Comparison of ENCODE assay signal across 14 mouse cellular contexts in the genomic region with DNA sequence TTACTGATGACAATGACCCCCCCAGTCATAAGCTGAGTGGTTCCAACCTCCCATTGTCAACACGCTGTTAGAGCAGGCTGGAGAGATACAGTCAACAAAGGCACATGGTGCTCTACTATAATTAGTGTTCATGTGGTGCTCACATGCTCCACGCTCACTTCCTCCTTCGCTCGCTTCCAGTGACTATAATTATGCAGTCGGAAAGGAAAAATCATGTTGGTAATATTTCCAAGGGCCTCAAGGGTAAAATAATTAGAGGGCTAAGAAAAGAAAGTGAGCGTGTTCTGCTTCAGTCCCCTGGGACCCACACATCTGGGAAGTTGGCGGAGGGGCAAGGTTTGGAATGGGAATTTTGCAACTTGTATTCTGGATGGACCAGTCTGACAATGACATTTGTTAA. TPM values are rescaled to one million over a fixed set of nuclear protein-coding genes. Genes with fewer than 3 reads are reported as not detected.
DNase-seq lines count a peak whose midpoint lies in the region; ATAC-seq and TF ChIP-seq lines count a peak whose summit lies in the region.
"Had no signal": no experiment of that assay in that cellular context is flagged by ENCODE, and none has a peak within 500 bp of the region (broad histone marks: within the 10 kb centered on the region; RNA-seq: fewer than 3 reads in every experiment).

No protein-coding gene starts in this region.

- WGBS in forebrain, postnatal 0 days, result 67% methylated on average over 7 of the region's 7 CpGs
- WGBS in forebrain, embryonic 11.5 days, result 89% methylated on average over 7 of the region's 7 CpGs

- no peaks in the 10 kb centered on the region for H3K9me3 ChIP-seq in forebrain, postnatal 0 days (ENCODE audit: low read length)
- no peaks in the 10 kb centered on the region for H3K9me3 ChIP-seq in forebrain, embryonic 11.5 days (ENCODE audit: control insufficient read depth, low read length)

- ATAC-seq in forebrain, postnatal 0 days, result peak; percentile 66
- no peak for ATAC-seq in forebrain, embryonic 11.5 days (replicated peaks; ENCODE audit: low FRiP score)
- no peak for ATAC-seq in megakaryocyte progenitor cell, adult 5-6 weeks (replicated peaks; ENCODE audit: poor library complexity)
- ATAC-seq: hindbrain, postnatal 0 days; liver, postnatal 0 days had no signal

- no peak overlapping the region for H3K4me2 ChIP-seq in forebrain, postnatal 0 days (ENCODE audit: low read depth)
- H3K4me2 ChIP-seq in forebrain, embryonic 11.5 days (ENCODE audit: low read depth, low read length, severe bottlenecking), result no peak overlapping the region

- H3K9ac ChIP-seq in forebrain, postnatal 0 days, result no peak overlapping the region
- no peak overlapping the region for H3K9ac ChIP-seq in forebrain, embryonic 11.5 days (ENCODE audit: low read length)
- H3K9ac ChIP-seq: liver, postnatal 0 days had no signal

- H3K27ac ChIP-seq in forebrain, postnatal 0 days (ENCODE audit: low read depth, low read length), result no peak overlapping the region
- H3K27ac ChIP-seq in forebrain, embryonic 11.5 days (ENCODE audit: low read depth, low read length), result no peak overlapping the region
- H3K27ac ChIP-seq: hindbrain, postnatal 0 days had no signal

- H3K36me3 ChIP-seq in forebrain, postnatal 0 days (ENCODE audit: insufficient read depth), result no peaks in the 10 kb centered on the region
- no peaks in the 10 kb centered on the region for H3K36me3 ChIP-seq in forebrain, embryonic 11.5 days (ENCODE audit: control insufficient read depth, insufficient read depth, low read length)

- H3K4me3 ChIP-seq in forebrain, postnatal 0 days (ENCODE audit: low read depth, low read length), result no peak overlapping the region
- H3K4me3 ChIP-seq in forebrain, embryonic 11.5 days (ENCODE audit: low read depth, low read length), result no peak overlapping the region
- H3K4me3 ChIP-seq: megakaryocyte, embryonic 14.5 days; myocyte had no signal

- intact Hi-C loops in heart, postnatal 25 days (cut with DNase I), result no loop called here

- no peaks in the 10 kb centered on the region for H3K27me3 ChIP-seq in forebrain, postnatal 0 days (ENCODE audit: insufficient read depth, low read length)
- H3K27me3 ChIP-seq in forebrain, embryonic 11.5 days (ENCODE audit: control insufficient read depth, insufficient read depth, low read length), result no peaks in the 10 kb centered on the region

- no peak for TF ChIP-seq CTCF in forebrain, postnatal 0 days (IDR thresholded peaks at IDR 0.05; ENCODE audit: low read depth)

- no peak for DNase-seq in forebrain, postnatal 0 days
- DNase-seq in forebrain, embryonic 11.5 days (ENCODE audit: low spot score), result no peak
- peak; percentile 8 for DNase-seq in right cerebral cortex, adult 18-20 months
- DNase-seq in right cerebral cortex, postnatal 4 days, result no peak
- DNase-seq in heart, postnatal 25 days (ENCODE audit: low spot score), result peak; percentile 15
- DNase-seq in adrenal gland, adult (ENCODE audit: inconsistent age in 2 of 2, low spot score in 1 of 2), result no peak
- no peak for DNase-seq in ovary, postnatal 10 days (ENCODE audit: low spot score)
- DNase-seq: liver, postnatal 0 days had no signal

- no peaks in the 10 kb centered on the region for H3K4me1 ChIP-seq in forebrain, postnatal 0 days (ENCODE audit: insufficient read depth)
- H3K4me1 ChIP-seq in forebrain, embryonic 11.5 days (replicated peaks; ENCODE audit: control insufficient read depth, insufficient read depth, low read length), result no peaks in the 10 kb centered on the region
- H3K4me1 ChIP-seq: megakaryocyte, embryonic 14.5 days had no signal

RNA-seq across cellular contexts. Expression of gene Fsip1, which starts 38.7 kb away (rescaled TPM):
- 2.9 and 3.7 TPM in 2 replicates for total RNA-seq in forebrain, postnatal 0 days (2014; rRNA removed)
- polyA plus RNA-seq in forebrain, postnatal 0 days (2015; fragmentation: Nextera tagmentation; extraction: Ambion mirVana), result 4.0 and 5.7 TPM in 2 replicates
- 3.2 and 4.2 TPM in 2 replicates for polyA plus RNA-seq in forebrain, embryonic 11.5 days (2014; fragmentation: Nextera tagmentation; extraction: Ambion mirVana)
- total RNA-seq in heart, postnatal 25 days (2021), result not detected
- not detected in 2 replicates for total RNA-seq in megakaryocyte progenitor cell, adult 5-6 weeks (2015)
- total RNA-seq in megakaryocyte progenitor cell, adult 5-6 weeks (2017), result 0.88 and 1.2 TPM in 2 replicates
- total RNA-seq: granulocyte monocyte progenitor cell, adult 5-6 weeks; MEL had no signal

Comparison
In these comparisons a context has a peak if more than half of its experiments do, and no peak if none do; other contexts are left out.
1. DNase-seq: peak in right cerebral cortex, adult 18-20 months (single experiment) and heart, postnatal 25 days (single experiment); none in forebrain, postnatal 0 days (single experiment), forebrain, embryonic 11.5 days (single experiment), right cerebral cortex, postnatal 4 days (single experiment), adrenal gland, adult (0 of 2) and ovary, postnatal 10 days (single experiment).